Mouse (Mus musculus) heart, adult 8-10 months (tissue): ENCODE measurements around the gene Lysmd3. TPM values are rescaled to one million over a fixed set of nuclear protein-coding genes. Genes with fewer than 3 reads are reported as not detected.

Source experiments
- DNase-seq: peaks from one replicate; pipeline ENCODE4 v3.0.0; 2022; ENCODE audit warnings: low spot score
- total RNA-seq, 4 experiments: library from RNA; stranded (reverse); gene quantifications; 2 replicates each; pipeline ENCODE4 v1.2.4; 2022

Gene Lysmd3
- total RNA-seq, 4 experiments from 2014 or later: 11.9 to 15.0 (median 14.2) TPM

- no peak for DNase-seq
Measured at GRCm38 (mm10) chr13:81667713-81668112, 10.2 kb downstream of the Lysmd3 start.

GRCm38 (mm10) chr13:81675333-81675732, 17.9 kb downstream of the Lysmd3 start:
- DNase-seq: no peak

GRCm38 (mm10) chr13:81683107-81683506, 25.6 kb downstream of the Lysmd3 start:
- DNase-seq: no peak

GRCm38 (mm10) chr13:81684258-81684657, 26.8 kb downstream of the Lysmd3 start:
- DNase-seq: no peak

GRCm38 (mm10) chr13:81684884-81685283, 27.4 kb downstream of the Lysmd3 start:
- no peak for DNase-seq

GRCm38 (mm10) chr13:81689587-81689986, 32.1 kb downstream of the Lysmd3 start:
- DNase-seq: no peak

GRCm38 (mm10) chr13:81690477-81690876, 33.0 kb downstream of the Lysmd3 start:
- DNase-seq: peak; percentile 29

GRCm38 (mm10) chr13:81691606-81692005, 34.1 kb downstream of the Lysmd3 start:
- peak; percentile 38 for DNase-seq

GRCm38 (mm10) chr13:81694446-81694845, 37.0 kb downstream of the Lysmd3 start:
- DNase-seq: no peak

GRCm38 (mm10) chr13:81703148-81703547, 45.7 kb downstream of the Lysmd3 start:
- no peak for DNase-seq

- no peak for DNase-seq
Measured at GRCm38 (mm10) chr13:81703621-81704020, 46.2 kb downstream of the Lysmd3 start.

GRCm38 (mm10) chr13:81706311-81706710, 48.8 kb downstream of the Lysmd3 start:
- no peak for DNase-seq

GRCm38 (mm10) chr13:81709805-81710204, 52.3 kb downstream of the Lysmd3 start:
- no peak for DNase-seq

- no peak for DNase-seq
Measured at GRCm38 (mm10) chr13:81710266-81710665, 52.8 kb downstream of the Lysmd3 start.

- DNase-seq: peak; percentile 94
Measured at GRCm38 (mm10) chr13:81710775-81711545, 53.5 kb downstream of the Lysmd3 start, which contains the start of the genes Polr3g and Mblac2. Gene Polr3g (minus strand): TSS chr13:81711013. Gene Mblac2 (plus strand): TSS chr13:81711341.

GRCm38 (mm10) chr13:81711546-81712371, 54.3 kb downstream of the Lysmd3 start:
- peak; percentile 7 for DNase-seq

GRCm38 (mm10) chr13:81713896-81714295, 56.4 kb downstream of the Lysmd3 start:
- no peak for DNase-seq

Other genes with a start within 250 kb of the Lysmd3 start
- under 1 TPM; 0.05 to 0.38 (median 0.30) TPM for gene Adgrv1, start 24.5 kb upstream of the Lysmd3 start, total RNA-seq
- gene Polr3g, start 53.4 kb downstream of the Lysmd3 start, total RNA-seq: 1 to 10 TPM; 4.3 to 5.9 (median 5.4) TPM
- 1 to 10 TPM; 4.8 to 7.6 (median 6.3) TPM for gene Mblac2, start 53.7 kb downstream of the Lysmd3 start, total RNA-seq
- gene Cetn3, start 125.4 kb downstream of the Lysmd3 start, total RNA-seq: 10 to 100 TPM; 42.4 to 60.0 (median 51.5) TPM